Mouse (Mus musculus) bone marrow, adult 2 months (tissue): Measurements from ENCODE around the gene Hist1h2ad. TPM values are rescaled to one million over a fixed set of nuclear protein-coding genes. Genes with fewer than 3 reads are reported as not detected.
"Not testable (repeated sequence)": the region's sequence is repeated elsewhere in the genome, so short reads cannot be mapped to it uniquely, and the experiment has no call there.

ENCODE experiments used
- H3K27ac ChIP-seq: fragments of 200-500 bp; 2 replicates; pipeline ENCODE4 v1.5.1; 2012; ENCODE audit warnings: low read depth, mild to moderate bottlenecking, control low read depth, inconsistent platforms, low read length; ENCODE audit not compliant: control insufficient read depth, poor library complexity, insufficient read depth
- H3K4me1 ChIP-seq: fragments of 200-500 bp; 2 replicates; pipeline ENCODE4 v1.6.1; 2011; ENCODE audit warnings: low read length; ENCODE audit not compliant: control insufficient read depth, insufficient read depth
- H3K4me3 ChIP-seq: fragments of 200-500 bp; replicated peaks from 2 replicates; pipeline ENCODE3; 2011; ENCODE audit warnings: mild to moderate bottlenecking, low read depth, low read length, control low read depth; ENCODE audit not compliant: control insufficient read depth
- CTCF ChIP-seq: fragments of 200-500 bp; IDR thresholded peaks from 2 replicates; pipeline ENCODE4 v1.5.1; 2011; ENCODE audit warnings: low read length, control low read depth; ENCODE audit not compliant: control insufficient read depth, insufficient read depth
- POLR2A ChIP-seq: fragments of 200-500 bp; IDR thresholded peaks from 2 replicates; pipeline ENCODE4 v1.6.1; 2011; ENCODE audit warnings: low read depth, mild to moderate bottlenecking, control low read depth, low read length, borderline replicate concordance; ENCODE audit not compliant: control insufficient read depth
- WGBS: fragments of 180-500 bp; shearing (Covaris S2); methylation state at CpG from one replicate; pipeline ENCODE4 v1.1.7; 2018; 5-methylcytosine and 5-hydroxymethylcytosine counted together
- polyA plus RNA-seq: library from polyadenylated mRNA; stranded (reverse); fragments of >200 nt; gene quantifications from 2 replicates; pipeline ENCODE4 v1.2.4, GENCODE M21; 2011; ENCODE audit warnings: low replicate concordance; ENCODE audit not compliant: missing spikeins, insufficient read depth, insufficient read length

Gene Hist1h2ad
- polyA plus RNA-seq: 2.6 and 4.3 TPM in 2 replicates

DNA sequence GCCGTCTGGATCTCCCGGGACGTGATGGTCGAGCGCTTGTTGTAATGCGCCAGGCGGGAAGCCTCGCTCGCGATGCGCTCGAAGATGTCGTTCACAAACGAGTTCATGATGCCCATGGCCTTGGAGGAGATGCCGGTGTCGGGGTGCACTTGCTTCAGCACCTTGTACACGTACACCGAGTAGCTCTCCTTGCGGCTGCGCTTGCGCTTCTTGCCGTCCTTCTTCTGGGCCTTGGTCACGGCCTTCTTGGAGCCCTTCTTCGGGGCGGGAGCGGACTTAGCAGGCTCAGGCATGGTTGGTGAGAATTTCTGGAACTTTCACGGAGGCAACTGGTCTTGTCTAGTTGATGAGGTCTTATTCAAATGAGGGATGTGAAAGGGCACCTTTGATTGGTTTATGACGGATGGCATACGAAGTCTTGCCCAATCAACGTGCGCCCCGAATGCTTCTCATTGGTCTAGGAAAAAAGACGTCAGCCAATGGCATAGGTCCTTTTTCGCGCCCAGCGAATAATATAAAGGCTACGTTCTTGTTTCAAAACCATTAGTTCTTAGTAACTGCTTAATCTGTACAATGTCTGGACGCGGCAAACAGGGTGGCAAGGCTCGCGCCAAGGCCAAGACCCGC lies at the start of gene Hist1h2ad, which contains the start of gene Hist1h2bf:
Hist1h2ad (plus strand) TSS at position 484 of the 627 bp plus-strand sequence.
Hist1h2bf (minus strand) TSS at position 299 of the 627 bp plus-strand sequence.
- Histone ChIP-seq H3K4me3 (peak within 1 kb of the TSS; percentile 45), H3K27ac (peak within 1 kb of the TSS; percentile 96)
- not testable (repeated sequence) for H3K4me1 ChIP-seq
- TF ChIP-seq POLR2A: peak; percentile 93; the same call in 1 of the 2 replicates
- under 1% methylated on average over 42 of the region's 42 CpGs for WGBS

- no peak overlapping the region for H3K4me3 ChIP-seq
- TF ChIP-seq CTCF (peak; percentile 86), POLR2A (no peak)
- H3K4me1 ChIP-seq: no peaks in the 10 kb centered on the region; the same call in 1 of the 2 replicates
- 19% methylated on average over 5 of the region's 5 CpGs for WGBS
- H3K27ac ChIP-seq: no peak overlapping the region
Observed at GRCm38 (mm10) chr13:23524654-23525053, 49.5 kb upstream of the Hist1h2ad start.

DNA sequence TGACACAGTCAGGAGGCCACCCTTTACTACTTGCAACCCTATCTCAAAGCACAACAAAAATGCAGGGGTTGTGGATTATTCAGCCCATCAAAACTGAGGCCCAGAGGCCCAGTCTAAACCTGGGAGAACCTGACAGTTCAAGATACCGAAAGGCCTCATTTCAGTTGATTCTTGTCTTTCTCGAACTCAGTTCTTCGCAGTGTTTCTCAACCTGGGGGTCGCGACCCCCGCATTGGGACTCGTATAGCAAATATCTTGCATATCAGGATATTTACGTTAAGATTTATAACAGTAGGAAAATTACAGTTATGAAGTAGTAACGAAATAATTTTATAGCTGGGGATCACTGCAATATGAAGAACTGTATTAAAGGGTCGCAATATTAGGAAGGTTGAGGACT lies 48.3 kb upstream of the Hist1h2ad start:
- Histone ChIP-seq H3K4me1 (no peaks in the 10 kb centered on the region; the same call in 1 of the 2 replicates), H3K4me3 (peak overlapping the region; percentile 6), H3K27ac (no peak overlapping the region)
- WGBS: 4% methylated on average over 10 of the region's 10 CpGs
- TF ChIP-seq POLR2A (no peak), CTCF (no peak)

GRCm38 (mm10) chr13:23526312-23526711 lies 47.9 kb upstream of the Hist1h2ad start:
- under 1% methylated on average over 17 of the region's 17 CpGs for WGBS
- Histone ChIP-seq H3K27ac (no peak overlapping the region), H3K4me3 (peak overlapping the region; percentile 26), H3K4me1 (no peaks in the 10 kb centered on the region; the same call in 1 of the 2 replicates)
- TF ChIP-seq CTCF: no peak
- TF ChIP-seq POLR2A: no peak

DNA sequence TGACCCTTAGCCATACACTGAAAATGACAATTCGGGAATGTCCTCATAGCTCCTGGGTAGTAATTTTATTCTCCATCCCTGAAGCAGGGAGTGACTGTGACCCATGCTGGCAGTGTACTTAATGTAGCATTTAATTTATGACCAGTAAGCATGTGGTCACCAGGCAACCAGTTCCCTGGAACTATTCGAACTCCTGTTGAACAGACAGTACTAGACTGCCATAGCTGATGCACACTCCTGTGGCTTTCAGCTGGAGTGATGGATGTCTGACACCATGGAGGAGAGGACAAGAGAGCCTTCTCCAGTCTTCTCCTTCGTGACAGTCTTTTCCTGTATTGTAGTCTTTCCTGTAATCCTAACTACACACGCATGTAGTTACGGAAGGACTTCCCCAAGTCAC lies 45.2 kb upstream of the Hist1h2ad start:
- Histone ChIP-seq H3K4me3 (no peak overlapping the region), H3K27ac (no peak overlapping the region), H3K4me1 (peaks cover 1% of the 10 kb centered on the region; the same call in 1 of the 2 replicates)
- WGBS: 77% methylated on average over 5 of the region's 5 CpGs
- TF ChIP-seq CTCF (no peak), POLR2A (no peak)

GRCm38 (mm10) chr13:23529480-23530165 lies 44.6 kb upstream of the Hist1h2ad start:
- WGBS: 24% methylated on average over 2 of the region's 2 CpGs
- Histone ChIP-seq H3K27ac (no peak overlapping the region), H3K4me1 (peaks cover 1% of the 10 kb centered on the region; the same call in 1 of the 2 replicates), H3K4me3 (no peak overlapping the region)
- TF ChIP-seq CTCF (no peak), POLR2A (no peak)

GRCm38 (mm10) chr13:23530181-23530900 lies 43.8 kb upstream of the Hist1h2ad start:
- Histone ChIP-seq H3K4me1 (peaks cover 1% of the 10 kb centered on the region; the same call in 1 of the 2 replicates), H3K27ac (peak overlapping the region; percentile 96), H3K4me3 (peak overlapping the region; percentile 68)
- no peak for TF ChIP-seq CTCF
- under 1% methylated on average over 20 of the region's 20 CpGs for WGBS
